Mouse (Mus musculus): ENCODE measurements around the gene Mobp.
A peak's percentile ranks its signal among the peaks of the same experiment; 100 is the strongest.

DNA sequence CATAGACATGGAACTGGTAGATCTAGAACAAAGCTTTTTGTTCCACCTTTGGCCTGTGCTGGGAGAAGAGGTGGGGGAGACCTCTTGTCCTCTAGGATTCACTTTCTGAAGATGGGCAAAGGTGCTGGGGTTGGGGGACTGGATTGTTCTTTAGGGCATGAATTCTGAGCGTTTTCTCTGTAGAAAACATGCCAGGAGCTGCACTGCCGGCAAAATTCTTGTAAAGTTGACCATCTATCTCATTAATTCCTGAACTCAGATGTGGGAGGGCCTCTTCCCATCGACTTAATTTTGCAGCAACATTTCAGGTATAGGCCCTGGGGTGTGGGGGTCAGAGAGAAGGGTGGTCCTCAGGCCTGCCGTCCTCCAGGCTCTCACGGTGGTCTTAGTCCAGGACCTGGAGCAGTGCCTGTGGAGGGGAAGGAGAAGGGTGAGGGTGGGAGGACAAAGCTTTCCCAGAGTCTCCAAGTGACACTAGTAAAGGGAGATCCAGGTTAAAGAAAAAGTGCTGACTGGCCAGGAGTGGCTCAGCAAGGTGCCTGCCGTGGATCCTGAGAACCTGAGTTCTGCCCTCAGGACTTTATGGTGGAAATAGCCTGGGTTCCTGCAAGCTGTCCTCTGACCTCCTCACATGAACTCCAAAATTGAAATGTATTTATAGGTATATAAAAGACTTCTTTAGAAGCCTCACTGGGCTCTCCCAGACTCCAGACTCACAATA lies 15.6 kb upstream of the Mobp start:
- TF ChIP-seq POLR2A (IDR thresholded peaks at IDR 0.05; ENCODE audit: low read depth, low read length) (peak; percentile 33), CTCF (IDR thresholded peaks at IDR 0.05; ENCODE audit: borderline replicate concordance, insufficient read depth, low read length) (no peak)
